Mouse (Mus musculus) small intestine, adult 2 months (tissue): ENCODE results near the gene Rfx4. TPM values are rescaled to one million over a fixed set of nuclear protein-coding genes. Genes with fewer than 3 reads are reported as not detected.

Experiments
- H3K27ac ChIP-seq: fragments of 200-500 bp; 2 replicates; pipeline ENCODE4 v1.5.1; 2012; ENCODE audit warnings: low read depth, low read length, control low read depth, inconsistent platforms; ENCODE audit not compliant: insufficient read depth
- H3K27me3 ChIP-seq: fragments of 200-500 bp; 2 replicates; pipeline ENCODE4 v1.6.1; 2012; ENCODE audit warnings: mild to moderate bottlenecking, moderate library complexity, low read length, inconsistent platforms; ENCODE audit not compliant: control insufficient read depth, insufficient read depth
- H3K36me3 ChIP-seq: fragments of 200-500 bp; 2 replicates; pipeline ENCODE4 v1.6.1; 2012; ENCODE audit warnings: mild to moderate bottlenecking, low read length, control low read depth, inconsistent platforms; ENCODE audit not compliant: control insufficient read depth, insufficient read depth
- H3K4me1 ChIP-seq: fragments of 200-500 bp; 2 replicates; pipeline ENCODE4 v1.6.1; 2012; ENCODE audit warnings: low read length, inconsistent platforms, mixed read lengths; ENCODE audit not compliant: control insufficient read depth, insufficient read depth, insufficient read length
- H3K4me3 ChIP-seq: fragments of 200-500 bp; 2 replicates; pipeline ENCODE4 v1.5.1; 2012; ENCODE audit warnings: low read depth, mild to moderate bottlenecking, control low read depth, inconsistent platforms, low read length, moderate library complexity
- CTCF ChIP-seq: fragments of 200-500 bp; IDR thresholded peaks from 2 replicates; pipeline ENCODE4 v1.5.1; 2012; ENCODE audit warnings: low read depth, mild to moderate bottlenecking, control low read depth, inconsistent platforms, low read length, moderate library complexity, mixed read lengths; ENCODE audit not compliant: insufficient replicate concordance, insufficient read length; ENCODE audit errors: extremely low read depth
- POLR2A ChIP-seq: fragments of 200-500 bp; IDR thresholded peaks from 2 replicates; pipeline ENCODE4 v1.6.1; 2012; ENCODE audit warnings: low read depth, mild to moderate bottlenecking, control low read depth, inconsistent platforms, low read length, moderate library complexity
- WGBS: fragments of 180-500 bp; shearing (Covaris S2); methylation state at CpG from one replicate; pipeline ENCODE4 v1.1.7; 2018; 5-methylcytosine and 5-hydroxymethylcytosine counted together
- polyA plus RNA-seq: library from polyadenylated mRNA; depleted of rRNA; stranded (reverse); fragments of >200 nt; gene quantifications from 2 replicates; pipeline ENCODE4 v1.2.3, GENCODE M21; 2012

Gene Rfx4
- polyA plus RNA-seq, 1 experiment: not detected

- no peaks in the 10 kb centered on the region for H3K4me1 ChIP-seq
- no peaks in the 10 kb centered on the region for H3K36me3 ChIP-seq
- TF ChIP-seq CTCF (no peak), POLR2A (no peak)
- H3K4me3 ChIP-seq: no peak overlapping the region
- H3K27ac ChIP-seq: no peak overlapping the region
- no peaks in the 10 kb centered on the region for H3K27me3 ChIP-seq
- WGBS: 81% methylated on average over 2 of the region's 2 CpGs
Measured at GRCm38 (mm10) chr10:84811913-84812295, 56.0 kb downstream of the Rfx4 start.

- Histone ChIP-seq H3K4me1 (peaks cover 4% of the 10 kb centered on the region; the same call in 1 of the 2 replicates), H3K27me3 (no peaks in the 10 kb centered on the region), H3K36me3 (no peaks in the 10 kb centered on the region), H3K27ac (no peak overlapping the region), H3K4me3 (no peak overlapping the region)
- TF ChIP-seq POLR2A: no peak
- no peak for TF ChIP-seq CTCF
- 60% methylated on average over 4 of the region's 4 CpGs for WGBS
Measured at GRCm38 (mm10) chr10:84815676-84816436, 60.0 kb downstream of the Rfx4 start.

- H3K27me3 ChIP-seq: no peaks in the 10 kb centered on the region
- H3K4me3 ChIP-seq: no peak overlapping the region
- H3K27ac ChIP-seq: no peak overlapping the region
- peaks cover 4% of the 10 kb centered on the region; the same call in 1 of the 2 replicates for H3K4me1 ChIP-seq
- TF ChIP-seq CTCF (no peak), POLR2A (no peak)
- 80% methylated on average over 7 of the region's 7 CpGs for WGBS
- no peaks in the 10 kb centered on the region for H3K36me3 ChIP-seq
Measured at GRCm38 (mm10) chr10:84817086-84817869, 61.4 kb downstream of the Rfx4 start.

- no peak overlapping the region for H3K27ac ChIP-seq
- WGBS: 60% methylated on average over 6 of the region's 6 CpGs
- no peaks in the 10 kb centered on the region for H3K27me3 ChIP-seq
- TF ChIP-seq POLR2A (no peak), CTCF (no peak)
- H3K36me3 ChIP-seq: no peaks in the 10 kb centered on the region
- H3K4me3 ChIP-seq: no peak overlapping the region
- peaks cover 7% of the 10 kb centered on the region; the same call in 1 of the 2 replicates for H3K4me1 ChIP-seq
Measured at GRCm38 (mm10) chr10:84819669-84820068, 63.8 kb downstream of the Rfx4 start.

- WGBS: 44% methylated on average over 3 of the region's 3 CpGs
- TF ChIP-seq CTCF (no peak), POLR2A (no peak)
Measured at GRCm38 (mm10) chr10:84820230-84820629, 64.4 kb downstream of the Rfx4 start.

GRCm38 (mm10) chr10:84822741-84823151, 66.9 kb downstream of the Rfx4 start:
- Histone ChIP-seq H3K27me3 (no peaks in the 10 kb centered on the region), H3K27ac (no peak overlapping the region), H3K4me1 (peaks cover 7% of the 10 kb centered on the region; the same call in 1 of the 2 replicates), H3K4me3 (no peak overlapping the region), H3K36me3 (no peaks in the 10 kb centered on the region)
- TF ChIP-seq CTCF: no peak
- 71% methylated on average over 9 of the region's 9 CpGs for WGBS

More at GRCm38 (mm10) chr10:84820230-84820629, 64.4 kb downstream of the Rfx4 start:
- Histone ChIP-seq H3K27ac (no peak overlapping the region), H3K4me1 (peaks cover 7% of the 10 kb centered on the region; the same call in 1 of the 2 replicates), H3K36me3 (no peaks in the 10 kb centered on the region), H3K27me3 (no peaks in the 10 kb centered on the region), H3K4me3 (no peak overlapping the region)

- 18% methylated on average over 4 of the region's 4 CpGs for WGBS
- H3K4me1 ChIP-seq: peaks cover 7% of the 10 kb centered on the region; the same call in 1 of the 2 replicates
- no peak overlapping the region for H3K4me3 ChIP-seq
- H3K27ac ChIP-seq: no peak overlapping the region
- no peaks in the 10 kb centered on the region for H3K27me3 ChIP-seq
- TF ChIP-seq POLR2A: no peak
- no peak for TF ChIP-seq CTCF
- H3K36me3 ChIP-seq: no peaks in the 10 kb centered on the region
Measured at GRCm38 (mm10) chr10:84823621-84824020, 67.8 kb downstream of the Rfx4 start.
